Mouse (Mus musculus) forebrain, embryonic 13.5 days (tissue): ENCODE measurements at regions not wholly inside any gene's neighbourhood (a gene's known extent, or its start where the extent isn't known, plus 50 kb on each side); places are given as distances from the start of the nearest gene placed in this dataset.
A peak's percentile ranks its signal among the peaks of the same experiment; 100 is the strongest.
"Not testable (repeated sequence)": the region's sequence is repeated elsewhere in the genome, so short reads cannot be mapped to it uniquely, and the experiment has no call there.

ENCODE experiments used
- ATAC-seq: fragments of 200-750 bp; cut with Nextera tagmentation; 2 replicates; pipeline ENCODE4 v1.8.0; 2017
- H3K27ac ChIP-seq: fragments of 300-500 bp; sonication (generic); 2 replicates; pipeline ENCODE4 v1.5.1; 2015; ENCODE audit warnings: inconsistent platforms, mild to moderate bottlenecking, moderate library complexity
- H3K27me3 ChIP-seq: fragments of 300-500 bp; sonication (generic); 2 replicates; pipeline ENCODE4 v1.6.1; 2015; ENCODE audit warnings: mild to moderate bottlenecking, inconsistent platforms
- H3K36me3 ChIP-seq: fragments of 300-500 bp; sonication (generic); 2 replicates; pipeline ENCODE4 v1.6.1; 2015; ENCODE audit warnings: mild to moderate bottlenecking, inconsistent platforms; ENCODE audit not compliant: poor library complexity, severe bottlenecking
- H3K4me1 ChIP-seq: fragments of 300-500 bp; sonication (generic); 2 replicates; pipeline ENCODE4 v1.6.1; 2015; ENCODE audit warnings: inconsistent platforms
- H3K4me2 ChIP-seq: fragments of 300-500 bp; sonication (generic); 2 replicates; pipeline ENCODE4 v1.6.1; 2015; ENCODE audit warnings: inconsistent platforms, mild to moderate bottlenecking, moderate library complexity
- H3K4me3 ChIP-seq: fragments of 300-500 bp; sonication (generic); 2 replicates; pipeline ENCODE4 v1.5.1; 2015; ENCODE audit warnings: mild to moderate bottlenecking, inconsistent platforms
- H3K9ac ChIP-seq: fragments of 300-500 bp; sonication (generic); 2 replicates; pipeline ENCODE4 v1.6.1; 2015; ENCODE audit warnings: mild to moderate bottlenecking, inconsistent platforms
- H3K9me3 ChIP-seq: fragments of 300-500 bp; sonication (generic); replicated peaks from 2 replicates; pipeline ENCODE4 v1.6.1; 2016; ENCODE audit warnings: inconsistent platforms
- WGBS: fragments of 180-500 bp; shearing (Covaris S2); methylation state at CpG from one replicate; pipeline ENCODE4 v1.1.7; 2015; 5-methylcytosine and 5-hydroxymethylcytosine counted together

- H3K4me2 ChIP-seq, result no peak overlapping the region
These were observed 81.7 kb downstream of the Sem1 start for GRCm38 (mm10) chr6:6496789-6497188.

GRCm38 (mm10) chr6:6496336-6496735 is 82.1 kb downstream of the Sem1 start:
- Histone ChIP-seq H3K4me1 (no peaks in the 10 kb centered on the region), H3K4me3 (no peak overlapping the region), H3K36me3 (no peaks in the 10 kb centered on the region), H3K27me3 (no peaks in the 10 kb centered on the region), H3K9ac (no peak overlapping the region), H3K9me3 (no peaks in the 10 kb centered on the region), H3K4me2 (no peak overlapping the region), H3K27ac (no peak overlapping the region)
- 91% methylated on average over 4 of the region's 4 CpGs for WGBS
- no peak for ATAC-seq

More at GRCm38 (mm10) chr6:6496789-6497188, 81.7 kb downstream of the Sem1 start:
- Histone ChIP-seq H3K27ac (no peak overlapping the region), H3K36me3 (no peaks in the 10 kb centered on the region), H3K27me3 (no peaks in the 10 kb centered on the region), H3K4me3 (no peak overlapping the region), H3K9me3 (no peaks in the 10 kb centered on the region), H3K9ac (no peak overlapping the region), H3K4me1 (no peaks in the 10 kb centered on the region)
- no peak for ATAC-seq
- 94% methylated on average over 1 of the region's 1 CpGs for WGBS

- no peak overlapping the region for H3K27ac ChIP-seq
- H3K4me1 ChIP-seq, result no peaks in the 10 kb centered on the region
- ATAC-seq, result no peak
- no peaks in the 10 kb centered on the region for H3K27me3 ChIP-seq
- no peak overlapping the region for H3K9ac ChIP-seq
- H3K36me3 ChIP-seq, result no peaks in the 10 kb centered on the region
- 86% methylated on average over 4 of the region's 4 CpGs for WGBS
- H3K9me3 ChIP-seq, result no peaks in the 10 kb centered on the region
- no peak overlapping the region for H3K4me2 ChIP-seq
- H3K4me3 ChIP-seq, result no peak overlapping the region
These were observed 90.3 kb downstream of the Sem1 start for GRCm38 (mm10) chr6:6488191-6488590.

- not testable (repeated sequence) for H3K9ac ChIP-seq, H3K4me1 ChIP-seq, ATAC-seq, H3K36me3 ChIP-seq, H3K27ac ChIP-seq, H3K4me2 ChIP-seq, H3K27me3 ChIP-seq, H3K4me3 ChIP-seq, H3K9me3 ChIP-seq
- 86% methylated on average over 1 of the region's 1 CpGs for WGBS
These were observed 96.9 kb downstream of the Sem1 start for GRCm38 (mm10) chr6:6481596-6481995.

- Histone ChIP-seq H3K9me3 (no peaks in the 10 kb centered on the region), H3K27ac (no peak overlapping the region), H3K4me1 (0 out of 2 replicates have a peak, but pooled peaks cover 4% of the 10 kb centered on the region), H3K36me3 (no peaks in the 10 kb centered on the region), H3K4me3 (no peak overlapping the region), H3K4me2 (no peak overlapping the region), H3K27me3 (no peaks in the 10 kb centered on the region), H3K9ac (no peak overlapping the region)
- ATAC-seq, result no peak
- 89% methylated on average over 8 of the region's 8 CpGs for WGBS
These were observed 108.1 kb downstream of the Sem1 start for GRCm38 (mm10) chr6:6470397-6470796.

- WGBS, result 18% methylated on average over 1 of the region's 1 CpGs
- Histone ChIP-seq H3K27ac (no peak overlapping the region), H3K4me1 (peaks cover 21% of the 10 kb centered on the region), H3K36me3 (no peaks in the 10 kb centered on the region), H3K4me2 (no peak overlapping the region), H3K4me3 (no peak overlapping the region), H3K27me3 (no peaks in the 10 kb centered on the region), H3K9me3 (no peaks in the 10 kb centered on the region), H3K9ac (no peak overlapping the region)
- ATAC-seq, result no peak
These were observed 110.9 kb downstream of the Sem1 start for GRCm38 (mm10) chr6:6467526-6467925.

GRCm38 (mm10) chr6:6466231-6466630 is 112.2 kb downstream of the Sem1 start:
- no peak for ATAC-seq
- WGBS, result 28% methylated on average over 2 of the region's 2 CpGs
- no peak overlapping the region for H3K4me2 ChIP-seq

GRCm38 (mm10) chr6:6463807-6464470 is 114.5 kb downstream of the Sem1 start:
- peaks cover 36% of the 10 kb centered on the region for H3K4me1 ChIP-seq
- H3K9ac ChIP-seq, result no peak overlapping the region
- WGBS, result 16% methylated on average over 7 of the region's 7 CpGs
- H3K27ac ChIP-seq, result peak overlapping the region; percentile 63; the same call in 1 of the 2 replicates
- peak; percentile 70 for ATAC-seq
- no peak overlapping the region for H3K4me3 ChIP-seq
- no peaks in the 10 kb centered on the region for H3K27me3 ChIP-seq
- no peaks in the 10 kb centered on the region for H3K36me3 ChIP-seq
- no peaks in the 10 kb centered on the region for H3K9me3 ChIP-seq
- H3K4me2 ChIP-seq, result no peak overlapping the region

More at GRCm38 (mm10) chr6:6466231-6466630, 112.2 kb downstream of the Sem1 start:
- Histone ChIP-seq H3K9ac (no peak overlapping the region), H3K4me3 (no peak overlapping the region), H3K9me3 (no peaks in the 10 kb centered on the region), H3K4me1 (peaks cover 21% of the 10 kb centered on the region), H3K27ac (no peak overlapping the region), H3K36me3 (no peaks in the 10 kb centered on the region), H3K27me3 (no peaks in the 10 kb centered on the region)

- peak overlapping the region; percentile 4; the same call in 1 of the 2 replicates for H3K4me3 ChIP-seq
- H3K4me2 ChIP-seq, result peak overlapping the region; percentile 40
- no peak overlapping the region; the same call in 1 of the 2 replicates for H3K9ac ChIP-seq
- H3K4me1 ChIP-seq, result peaks cover 43% of the 10 kb centered on the region
- 2% methylated on average over 2 of the region's 2 CpGs for WGBS
- no peaks in the 10 kb centered on the region for H3K27me3 ChIP-seq
- H3K9me3 ChIP-seq, result no peaks in the 10 kb centered on the region
- H3K36me3 ChIP-seq, result no peaks in the 10 kb centered on the region
- peak overlapping the region; percentile 45 for H3K27ac ChIP-seq
- peak; percentile 54 for ATAC-seq
These were observed 118.6 kb downstream of the Sem1 start for GRCm38 (mm10) chr6:6459918-6460239.

- no peak overlapping the region; the same call in 1 of the 2 replicates for H3K9ac ChIP-seq
- no peaks in the 10 kb centered on the region for H3K27me3 ChIP-seq
- H3K4me1 ChIP-seq, result peaks cover 41% of the 10 kb centered on the region
- peak overlapping the region; percentile 45 for H3K27ac ChIP-seq
- ATAC-seq, result peak; percentile 80
- peak overlapping the region; percentile 4; the same call in 1 of the 2 replicates for H3K4me3 ChIP-seq
- H3K9me3 ChIP-seq, result no peaks in the 10 kb centered on the region
- no peaks in the 10 kb centered on the region for H3K36me3 ChIP-seq
- 2% methylated on average over 14 of the region's 14 CpGs for WGBS
- H3K4me2 ChIP-seq, result peak overlapping the region; percentile 40
These were observed 119.2 kb downstream of the Sem1 start for GRCm38 (mm10) chr6:6459006-6459917.

GRCm38 (mm10) chr6:6457726-6458125 is 120.7 kb downstream of the Sem1 start:
- no peak for ATAC-seq
- Histone ChIP-seq H3K9me3 (no peaks in the 10 kb centered on the region), H3K27me3 (no peaks in the 10 kb centered on the region), H3K4me1 (peaks cover 31% of the 10 kb centered on the region), H3K9ac (no peak overlapping the region), H3K27ac (no peak overlapping the region), H3K36me3 (no peaks in the 10 kb centered on the region), H3K4me3 (no peak overlapping the region), H3K4me2 (no peak overlapping the region)
- 57% methylated on average over 4 of the region's 4 CpGs for WGBS

GRCm38 (mm10) chr6:6457001-6457400 is 121.5 kb downstream of the Sem1 start:
- Histone ChIP-seq H3K9me3 (no peaks in the 10 kb centered on the region), H3K4me3 (no peak overlapping the region), H3K4me2 (no peak overlapping the region), H3K36me3 (no peaks in the 10 kb centered on the region), H3K27ac (no peak overlapping the region), H3K4me1 (peaks cover 31% of the 10 kb centered on the region), H3K9ac (no peak overlapping the region), H3K27me3 (no peaks in the 10 kb centered on the region)
- ATAC-seq, result no peak
- 84% methylated on average over 5 of the region's 5 CpGs for WGBS
